ENCODE assay signal across 8 mouse cellular contexts in genomic region chr5:108269063-108269810, GRCm38 (mm10). TPM values are rescaled to one million over a fixed set of nuclear protein-coding genes. Genes with fewer than 3 reads are reported as not detected.
DNase-seq lines count a peak whose midpoint lies in the region; ATAC-seq and TF ChIP-seq lines count a peak whose summit lies in the region.

No protein-coding gene starts in this region.

- WGBS in cerebellum, adult 2 months: under 1% methylated on average over 44 of the region's 44 CpGs
- under 1% methylated on average over 44 of the region's 44 CpGs for WGBS in thymus, adult 2 months
- WGBS in liver, embryonic 11.5 days: under 1% methylated on average over 44 of the region's 44 CpGs
- WGBS in olfactory bulb, adult 2 months: under 1% methylated on average over 44 of the region's 44 CpGs

- 0 out of 2 replicates have a peak, but pooled peaks cover 4% of the 10 kb centered on the region for H3K36me3 ChIP-seq in thymus, adult 2 months (ENCODE audit: control insufficient read depth, insufficient read depth, low read length)
- no peaks in the 10 kb centered on the region; the same call in 1 of the 2 replicates for H3K36me3 ChIP-seq in liver, embryonic 11.5 days (ENCODE audit: control insufficient read depth, insufficient read depth, low read length)

- H3K4me3 ChIP-seq in cerebellum, adult 2 months (replicated peaks; ENCODE audit: insufficient read depth, low read depth, low read length): peak overlapping the region; percentile 91
- peak overlapping the region; percentile 72 for H3K4me3 ChIP-seq in thymus, adult 2 months (ENCODE audit: control insufficient read depth, insufficient read depth, low read length)
- H3K4me3 ChIP-seq in liver, embryonic 11.5 days (ENCODE audit: low read depth, low read length): peak overlapping the region; percentile 99
- peak overlapping the region; percentile 100 for H3K4me3 ChIP-seq in olfactory bulb, adult 2 months (ENCODE audit: insufficient read depth, low read depth, low read length)

- peak overlapping the region; percentile 97 for H3K9ac ChIP-seq in liver, embryonic 11.5 days (ENCODE audit: low read depth, low read length)

- ATAC-seq in granulocyte monocyte progenitor cell, adult 5-6 weeks (replicated peaks; ENCODE audit: poor library complexity, severe bottlenecking): peak; percentile 8
- peak; percentile 60 for ATAC-seq in liver, embryonic 11.5 days (replicated peaks; ENCODE audit: low FRiP score)

- no peaks in the 10 kb centered on the region for H3K9me3 ChIP-seq in liver, embryonic 11.5 days (ENCODE audit: control insufficient read depth, low read length)

- TF ChIP-seq CTCF in cerebellum, adult 2 months (IDR thresholded peaks at IDR 0.05; ENCODE audit: borderline replicate concordance, insufficient read depth, low read depth, low read length): no peak
- no peak for TF ChIP-seq CTCF in thymus, adult 2 months (IDR thresholded peaks at IDR 0.05; ENCODE audit: borderline replicate concordance, control insufficient read depth, extremely low read depth, insufficient read depth, low read length, poor library complexity)
- TF ChIP-seq CTCF in olfactory bulb, adult 2 months (IDR thresholded peaks at IDR 0.05; ENCODE audit: insufficient read depth, low read depth, low read length): no peak

- peak overlapping the region; percentile 82 for H3K27ac ChIP-seq in cerebellum, adult 2 months (ENCODE audit: insufficient read depth, low read length)
- H3K27ac ChIP-seq in thymus, adult 2 months (ENCODE audit: control insufficient read depth, insufficient read depth, low read length): peak overlapping the region; percentile 0; the same call in 1 of the 2 replicates
- H3K27ac ChIP-seq in liver, embryonic 11.5 days (ENCODE audit: low read depth, low read length): peak overlapping the region; percentile 85
- peak overlapping the region; percentile 88 for H3K27ac ChIP-seq in olfactory bulb, adult 2 months (ENCODE audit: insufficient read depth, low read depth, low read length)

- no peak for TF ChIP-seq POLR2A in cerebellum, adult 2 months (IDR thresholded peaks at IDR 0.05; ENCODE audit: borderline replicate concordance, insufficient read depth, low read length)
- TF ChIP-seq POLR2A in thymus, adult 2 months (IDR thresholded peaks at IDR 0.05; ENCODE audit: control insufficient read depth, extremely low read depth, insufficient read depth, low read length, poor library complexity): no peak; the same call in 1 of the 2 replicates
- no peak for TF ChIP-seq POLR2A in olfactory bulb, adult 2 months (IDR thresholded peaks at IDR 0.05; ENCODE audit: insufficient read depth, low read depth, low read length)

- no peaks in the 10 kb centered on the region for H3K27me3 ChIP-seq in cerebellum, adult 2 months (ENCODE audit: control insufficient read depth, insufficient read depth, low read length)
- no peaks in the 10 kb centered on the region for H3K27me3 ChIP-seq in thymus, adult 2 months (ENCODE audit: control insufficient read depth, insufficient read depth, low read length)
- H3K27me3 ChIP-seq in liver, embryonic 11.5 days (replicated peaks; ENCODE audit: control insufficient read depth, insufficient read depth, low read length): no peaks in the 10 kb centered on the region

- peak in 1 of 2 experiments; percentile 21 for DNase-seq in cerebellum, adult 2 months
- DNase-seq in cerebellum, postnatal 4 days (ENCODE audit: low spot score in 2 of 2): no peak
- no peak for DNase-seq in thymus, adult 2 months
- DNase-seq in thymus, postnatal 10 days (ENCODE audit: low spot score in 2 of 2): no peak
- DNase-seq in liver, embryonic 11.5 days (ENCODE audit: low spot score): peak; percentile 37
- DNase-seq in spleen, postnatal 36 days (ENCODE audit: low spot score in 2 of 2): no peak

- peak overlapping the region; percentile 91 for H3K4me2 ChIP-seq in liver, embryonic 11.5 days

- H3K4me1 ChIP-seq in cerebellum, adult 2 months (ENCODE audit: control insufficient read depth, insufficient read depth, low read length): no peaks in the 10 kb centered on the region; the same call in 1 of the 2 replicates
- H3K4me1 ChIP-seq in thymus, adult 2 months (replicated peaks; ENCODE audit: control insufficient read depth, insufficient read depth, low read length): peaks cover 5% of the 10 kb centered on the region
- peaks cover 26% of the 10 kb centered on the region for H3K4me1 ChIP-seq in liver, embryonic 11.5 days (replicated peaks; ENCODE audit: control insufficient read depth, insufficient read depth, low read length)
- peaks cover 4% of the 10 kb centered on the region; the same call in 1 of the 2 replicates for H3K4me1 ChIP-seq in olfactory bulb, adult 2 months (ENCODE audit: control insufficient read depth, insufficient read depth, low read length)

RNA-seq across cellular contexts. Expression of gene Dr1, which starts 0.5 kb away (rescaled TPM):
- 25.7 and 27.3 TPM in 2 replicates for polyA plus RNA-seq in cerebellum, adult 2 months (2012; rRNA removed)
- 33.6 and 38.2 TPM in 2 replicates for polyA plus RNA-seq in thymus, adult 2 months (2012; rRNA removed)
- 61.9 and 64.0 TPM in 2 replicates for total RNA-seq in granulocyte monocyte progenitor cell, adult 5-6 weeks (2014; fragmentation: Nextera tagmentation)
- 62.9 and 71.9 TPM in 2 replicates for total RNA-seq in granulocyte monocyte progenitor cell, adult 5-6 weeks (2017)
- 57.0 and 60.2 TPM in 2 replicates for polyA plus RNA-seq in liver, embryonic 11.5 days (2014; fragmentation: Nextera tagmentation; extraction: Ambion mirVana)
- not detected in 2 replicates for polyA plus RNA-seq in olfactory bulb, adult 2 months (2012; ENCODE audit: insufficient read depth, insufficient read length, low replicate concordance, missing spikeins)

RNA-seq across cellular contexts. Expression of gene Pigg, which starts 43.2 kb away (rescaled TPM):
- polyA plus RNA-seq in cerebellum, adult 2 months (2012; rRNA removed): 8.9 and 9.3 TPM in 2 replicates
- 5.0 TPM in 2 replicates for polyA plus RNA-seq in thymus, adult 2 months (2012; rRNA removed)
- total RNA-seq in granulocyte monocyte progenitor cell, adult 5-6 weeks (2014; fragmentation: Nextera tagmentation): 5.6 and 7.7 TPM in 2 replicates
- total RNA-seq in granulocyte monocyte progenitor cell, adult 5-6 weeks (2017): 5.5 and 6.1 TPM in 2 replicates
- polyA plus RNA-seq in liver, embryonic 11.5 days (2014; fragmentation: Nextera tagmentation; extraction: Ambion mirVana): 3.9 and 4.6 TPM in 2 replicates
- polyA plus RNA-seq in olfactory bulb, adult 2 months (2012; ENCODE audit: insufficient read depth, insufficient read length, low replicate concordance, missing spikeins): not detected in 2 replicates

Comparison
In these comparisons a context has a peak if more than half of its experiments do, and no peak if none do; other contexts are left out.
1. H3K27ac ChIP-seq: peak in every context shown above with its lines; median percentile 88 in olfactory bulb, adult 2 months; 85 in liver, embryonic 11.5 days; 82 in cerebellum, adult 2 months; 0 in thymus, adult 2 months.